Mouse (Mus musculus): ENCODE data around the gene Olfr1048.
"Not testable (repeated sequence)": the region's sequence is repeated elsewhere in the genome, so short reads cannot be mapped to it uniquely, and the experiment has no call there.

Gene Olfr1048

GRCm38 (mm10) chr2:86240189-86240588 is at the start of gene Olfr1048:
Olfr1048 (minus strand) TSS chr2:86240289.
- DNase-seq (ENCODE audit: low spot score in 2 of 2) = no peak

GRCm38 (mm10) chr2:86278988-86279387 is 38.9 kb upstream of the Olfr1048 start, which contains the start of gene Olfr1051:
Olfr1051 (minus strand) TSS chr2:86279088.
- DNase-seq (ENCODE audit: low spot score in 2 of 2) = not testable (repeated sequence)

GRCm38 (mm10) chr2:86258228-86258627 is 18.1 kb upstream of the Olfr1048 start, which contains the start of gene Olfr1049:
Olfr1049 (minus strand) TSS chr2:86258328.
- DNase-seq (ENCODE audit: low spot score in 2 of 2) = not testable (repeated sequence)

GRCm38 (mm10) chr2:86231301-86231700 is 8.8 kb downstream of the Olfr1048 start, which contains the start of gene Olfr1047:
Olfr1047 (minus strand) TSS chr2:86231401.
- DNase-seq (ENCODE audit: low spot score in 2 of 2) = no peak

- no peak for DNase-seq (ENCODE audit: low spot score in 2 of 2)
Observed at GRCm38 (mm10) chr2:86219214-86219613, 20.9 kb downstream of the Olfr1048 start, which contains the start of gene Olfr1046. Olfr1046 (minus strand) TSS chr2:86219314.

DNA sequence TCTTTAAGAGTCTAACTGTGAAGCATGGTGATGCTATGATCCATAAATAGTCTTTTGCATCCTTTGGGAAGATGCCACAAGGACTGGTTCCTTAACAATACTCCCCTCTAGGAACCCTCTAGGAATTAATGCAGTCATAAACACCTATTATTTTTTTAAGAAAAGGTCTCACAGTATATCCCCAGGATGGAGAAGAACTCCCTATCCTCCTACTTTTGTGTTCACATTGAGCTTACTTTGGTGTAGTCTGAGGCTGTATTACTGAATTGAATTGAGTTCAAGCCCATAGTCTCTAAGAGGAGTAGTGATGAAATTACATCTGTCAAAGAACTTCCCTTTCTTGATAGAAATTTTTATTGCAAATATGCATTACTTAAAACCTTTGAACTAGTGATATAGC is 37.2 kb downstream of the Olfr1048 start, which contains the start of gene Olfr1045:
Olfr1045 (minus strand) TSS at position 101 of the 400 bp plus-strand sequence.
- DNase-seq (ENCODE audit: low spot score in 2 of 2) = no peak

GRCm38 (mm10) chr2:86195863-86196262 is 44.2 kb downstream of the Olfr1048 start:
- DNase-seq (ENCODE audit: low spot score in 2 of 2) = no peak

GRCm38 (mm10) chr2:86185583-86185982 is 54.5 kb downstream of the Olfr1048 start, which contains the start of gene Olfr52:
Olfr52 (minus strand) TSS chr2:86185683.
- no peak for DNase-seq (ENCODE audit: low spot score in 2 of 2)
